Mouse (Mus musculus) embryonic fibroblast, embryonic 13.5 days (primary cell): ENCODE data around the gene Ankrd65.

Source experiments
- CTCF ChIP-seq: IDR thresholded peaks from 2 replicates; pipeline ENCODE4 v1.5.1; 2011; ENCODE audit warnings: mild to moderate bottlenecking, control low read depth, low read length, moderate library complexity, borderline replicate concordance; ENCODE audit not compliant: insufficient read depth
- POLR2A ChIP-seq: IDR thresholded peaks from 2 replicates; pipeline ENCODE4 v1.6.1; 2011; ENCODE audit warnings: low read depth, mild to moderate bottlenecking, control low read depth, low read length, moderate library complexity

GRCm38 (mm10) chr4:155832321-155832720 is 42.1 kb downstream of the Ankrd65 start:
- TF ChIP-seq CTCF (no peak), POLR2A (no peak)
